Mouse (Mus musculus) brain, embryonic 14.5 days (tissue): ENCODE data around the gene Cryba2. TPM values are rescaled to one million over a fixed set of nuclear protein-coding genes. Genes with fewer than 3 reads are reported as not detected.

ENCODE experiments used
- DNase-seq: peaks from one replicate; pipeline ENCODE4 v3.0.0-alpha.2; 2011; ENCODE audit warnings: low read depth
- CTCF ChIP-seq: fragments of 200-500 bp; IDR thresholded peaks from 2 replicates; pipeline ENCODE4 v1.5.1; 2012; ENCODE audit warnings: inconsistent platforms, mild to moderate bottlenecking, moderate library complexity, borderline replicate concordance; ENCODE audit not compliant: insufficient read depth, insufficient read length; ENCODE audit errors: extremely low read depth
- POLR2A ChIP-seq: fragments of 200-500 bp; IDR thresholded peaks from 2 replicates; pipeline ENCODE4 v1.6.1; 2012; ENCODE audit warnings: mild to moderate bottlenecking, inconsistent platforms, borderline replicate concordance; ENCODE audit not compliant: poor library complexity, insufficient read depth, insufficient read length, severe bottlenecking; ENCODE audit errors: extremely low read depth
- polyA plus RNA-seq: library from polyadenylated mRNA; depleted of rRNA; stranded (reverse); fragments of >200 nt; gene quantifications from 2 replicates; pipeline ENCODE4 v1.2.3, GENCODE M21; 2012

Cryba2 gene
- polyA plus RNA-seq, 1 experiment, result 1.1 TPM

DNA sequence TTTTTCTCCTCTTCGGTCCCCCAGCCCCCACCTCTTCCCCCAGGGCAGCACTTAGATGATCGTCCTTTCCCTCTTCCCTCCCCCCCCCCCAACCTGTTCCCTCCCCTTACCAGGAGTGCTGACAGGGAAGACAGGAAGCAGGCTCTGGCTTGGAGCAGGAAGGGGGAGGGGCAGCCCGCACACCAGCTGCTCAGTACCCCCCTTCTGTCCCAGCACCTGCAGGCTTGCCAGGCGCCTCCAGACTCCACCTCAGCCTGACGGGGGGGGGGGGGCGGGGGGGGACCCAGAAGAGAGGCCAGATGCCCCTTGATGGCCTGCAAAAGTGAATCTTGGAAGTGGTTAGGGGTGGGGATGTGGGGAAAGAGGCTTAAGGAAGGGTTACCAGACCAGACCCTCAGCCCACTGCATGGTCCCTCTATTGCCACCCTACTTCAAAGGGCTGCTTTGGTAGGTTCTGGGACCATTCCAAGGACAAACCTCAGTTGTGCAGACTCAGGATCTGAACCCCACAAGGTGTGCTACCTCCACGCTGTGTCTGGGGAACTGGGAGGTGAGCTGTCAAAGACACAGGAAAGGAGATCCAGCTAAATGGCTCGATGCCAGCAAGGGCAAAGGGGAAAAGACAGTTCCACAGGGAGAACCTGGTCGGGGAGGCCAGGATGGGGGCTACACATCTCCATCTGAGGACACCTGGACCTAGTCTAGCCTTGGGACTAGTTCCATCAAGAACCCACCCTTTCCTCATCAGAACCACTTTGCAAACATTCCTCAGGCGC is 5.9 kb upstream of the Cryba2 start:
- TF ChIP-seq CTCF (no peak), POLR2A (no peak)
- DNase-seq, result peak; percentile 64

DNA sequence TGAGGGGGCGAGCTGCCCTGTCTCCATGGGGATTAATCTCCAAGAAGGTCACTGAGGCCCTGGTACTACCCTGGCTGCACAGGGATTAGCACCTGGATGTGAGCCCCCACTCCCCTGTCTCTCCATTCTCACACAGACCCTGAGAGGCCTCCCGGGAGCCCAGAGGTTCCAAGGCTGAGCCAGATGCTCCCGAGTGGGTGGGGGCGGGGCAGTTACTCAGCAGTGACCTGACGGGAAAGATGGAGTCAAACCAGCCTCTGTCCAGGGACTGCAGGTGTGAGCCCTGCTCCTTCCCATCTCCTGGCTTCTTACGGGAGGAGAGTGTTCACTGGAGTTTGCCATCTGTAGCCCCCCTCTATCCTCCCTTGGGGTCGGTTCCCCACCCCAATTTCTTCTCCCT is 5.0 kb upstream of the Cryba2 start:
- no peak for TF ChIP-seq POLR2A
- no peak for TF ChIP-seq CTCF
- DNase-seq, result no peak

DNA sequence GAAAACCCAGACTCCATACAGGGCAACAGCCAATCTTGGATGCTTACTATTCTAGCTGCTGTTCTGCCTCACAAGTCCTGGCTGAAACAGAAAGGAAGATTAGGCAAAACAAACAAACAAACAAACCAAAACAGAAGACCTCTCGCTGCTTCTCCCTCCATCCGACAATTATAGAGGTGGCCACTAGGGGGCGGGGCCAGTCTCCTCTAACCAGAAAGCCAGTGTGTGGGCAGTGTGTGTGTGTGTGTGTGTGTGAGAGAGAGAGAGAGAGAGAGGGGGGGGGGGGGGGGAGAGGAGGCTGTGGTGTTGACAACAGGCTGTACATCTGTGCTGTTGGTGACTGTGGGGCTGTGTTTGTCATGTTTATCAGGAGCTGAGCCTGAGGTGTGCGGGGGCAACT is 2.0 kb upstream of the Cryba2 start:
- peak; percentile 74 for TF ChIP-seq CTCF
- TF ChIP-seq POLR2A, result no peak

DNA sequence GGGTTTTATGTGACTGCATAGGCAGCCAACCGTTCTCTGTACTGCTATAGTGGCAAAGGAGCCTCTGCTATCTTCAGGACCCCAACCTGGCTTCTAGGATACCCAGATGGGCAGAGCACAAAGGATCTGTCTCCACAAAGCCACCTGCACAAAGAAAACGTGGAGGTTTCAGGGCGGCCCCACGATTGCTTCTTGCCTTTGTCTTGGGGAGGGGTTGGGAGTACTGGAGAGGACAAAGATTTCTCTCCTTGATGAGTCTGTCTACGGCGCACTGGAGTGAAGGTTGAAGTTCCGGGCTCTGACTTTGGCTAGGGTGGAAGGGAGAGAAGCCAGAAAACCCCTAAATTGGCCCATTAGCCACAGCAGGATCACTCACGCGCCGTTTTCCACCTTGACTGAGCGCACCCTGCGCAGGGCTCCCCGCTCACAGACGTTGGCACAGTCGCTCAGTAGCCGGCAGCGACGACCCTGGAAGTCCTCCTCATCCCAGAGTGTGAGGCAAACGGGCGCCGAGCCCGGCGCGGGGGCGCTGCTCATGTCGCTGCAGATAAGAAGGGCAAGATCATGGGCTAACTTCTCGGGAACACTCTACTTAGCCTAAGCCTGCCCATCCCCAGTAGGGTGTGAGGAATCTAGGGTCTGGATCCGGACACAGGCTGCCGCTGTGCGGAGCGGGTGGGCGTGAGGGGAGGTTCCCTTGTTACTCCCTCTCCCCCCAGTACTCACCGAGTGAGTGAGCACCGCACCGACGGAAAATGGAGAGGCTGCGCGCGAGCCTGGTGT is 401 bp downstream of the Cryba2 start:
- TF ChIP-seq POLR2A, result no peak
- TF ChIP-seq CTCF, result no peak
- no peak for DNase-seq

More for the DNA sequence above, 2.0 kb upstream of the Cryba2 start:
- DNase-seq, result peak; percentile 71

DNA sequence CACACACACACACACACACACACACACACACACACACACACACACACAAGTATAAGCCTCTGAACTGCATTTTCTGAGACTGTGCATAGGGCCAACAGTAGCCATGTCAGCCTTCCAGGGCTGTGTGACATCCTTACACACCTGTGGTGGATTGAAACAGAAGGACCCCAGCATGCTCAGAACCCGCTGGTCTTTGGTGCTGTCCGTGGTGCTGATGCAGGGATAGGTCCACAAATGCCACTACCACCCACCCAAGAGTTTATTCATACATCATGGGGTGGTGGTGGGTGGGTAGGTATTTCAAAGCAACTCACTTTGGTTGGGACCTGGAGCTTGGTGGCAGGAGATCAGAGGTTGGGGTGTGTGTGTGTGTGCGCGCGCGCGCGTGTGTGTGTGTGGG is 1.4 kb downstream of the Cryba2 start:
- DNase-seq, result no peak
- TF ChIP-seq POLR2A, result no peak

DNA sequence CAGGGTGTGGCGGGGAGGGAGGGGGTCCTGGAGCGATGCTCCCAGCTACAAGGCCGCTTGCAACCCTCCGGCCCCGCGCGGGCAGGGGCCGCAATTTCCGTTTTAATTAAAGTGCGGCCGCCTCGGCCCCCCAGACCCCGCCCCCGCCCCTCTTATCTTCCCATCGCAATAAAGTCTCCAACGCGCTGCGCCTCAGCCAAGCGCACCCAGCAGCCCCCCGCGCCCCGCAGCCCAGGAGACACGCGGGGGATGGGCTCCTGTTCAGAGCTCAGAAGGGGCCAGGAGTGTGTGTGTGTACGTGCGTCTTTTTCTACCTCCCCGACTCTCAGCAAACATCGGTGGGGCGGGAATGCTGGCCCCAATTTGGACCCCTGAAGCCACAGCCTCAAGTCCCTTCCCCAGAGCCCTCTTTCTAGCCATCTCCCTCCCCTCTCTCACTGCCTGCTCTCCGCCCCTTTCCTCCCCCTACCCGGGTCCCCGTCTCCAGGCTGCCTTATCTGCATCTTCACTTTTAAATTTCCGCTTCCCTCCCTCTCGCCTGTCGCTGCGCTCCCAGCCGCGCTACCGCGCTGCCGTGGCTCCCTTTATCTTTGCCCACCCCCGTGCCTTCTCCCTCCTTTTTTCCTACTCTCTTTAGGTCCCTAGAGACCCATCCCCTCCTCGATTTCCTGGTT is 7.4 kb downstream of the Cryba2 start, which contains the start of gene Fev:
TSS of gene Fev (minus strand) at position 51 of the 674 bp plus-strand sequence.
- no peak for DNase-seq
- TF ChIP-seq POLR2A (no peak), CTCF (no peak)

DNA sequence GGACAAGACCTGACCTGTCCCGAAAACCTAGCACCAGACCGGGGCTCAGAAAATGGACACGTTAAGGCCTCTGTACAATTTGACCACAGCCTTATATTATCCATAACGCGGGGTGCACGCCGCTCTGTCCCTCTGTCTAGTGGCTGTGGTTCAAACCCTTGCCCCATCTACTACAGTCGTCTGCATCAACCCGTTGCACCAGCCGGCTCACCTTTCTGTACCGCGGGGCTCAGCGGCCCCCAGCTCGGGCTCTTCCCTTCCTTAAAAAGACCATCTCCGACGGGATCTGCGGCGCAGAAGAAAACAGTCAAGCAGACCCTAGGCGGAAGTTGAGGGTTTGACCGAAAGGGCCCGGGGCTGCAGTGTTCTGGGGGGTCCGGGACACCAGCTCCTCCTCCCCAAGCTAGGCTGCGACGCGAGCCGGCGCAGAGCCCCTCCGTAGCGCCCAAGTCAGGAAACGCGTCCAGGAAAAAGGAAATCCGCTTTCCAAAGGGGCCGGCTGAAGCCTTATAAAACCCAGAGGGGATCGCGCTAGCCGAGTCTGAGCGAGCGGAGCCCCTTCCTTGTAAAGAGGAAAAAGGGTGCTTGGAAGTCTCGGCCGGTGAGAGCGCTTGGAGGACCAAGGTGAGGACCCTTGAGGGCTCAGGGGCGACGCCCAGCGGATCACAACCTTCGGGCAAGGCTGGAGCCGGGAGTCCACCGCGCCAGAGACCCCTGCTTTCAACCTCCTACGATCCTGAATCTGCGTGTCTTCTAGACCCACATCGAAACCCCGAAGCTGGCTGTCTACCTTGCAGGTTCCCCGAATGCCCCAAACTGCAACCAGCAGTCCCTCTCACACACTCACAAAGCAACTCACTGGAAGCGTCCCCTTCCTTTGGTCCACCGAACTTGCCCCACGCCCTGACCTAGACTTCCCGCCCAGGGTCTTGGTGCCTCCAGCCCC is 8.5 kb downstream of the Cryba2 start:
- TF ChIP-seq POLR2A, result no peak
- TF ChIP-seq CTCF, result no peak
- DNase-seq, result no peak

DNA sequence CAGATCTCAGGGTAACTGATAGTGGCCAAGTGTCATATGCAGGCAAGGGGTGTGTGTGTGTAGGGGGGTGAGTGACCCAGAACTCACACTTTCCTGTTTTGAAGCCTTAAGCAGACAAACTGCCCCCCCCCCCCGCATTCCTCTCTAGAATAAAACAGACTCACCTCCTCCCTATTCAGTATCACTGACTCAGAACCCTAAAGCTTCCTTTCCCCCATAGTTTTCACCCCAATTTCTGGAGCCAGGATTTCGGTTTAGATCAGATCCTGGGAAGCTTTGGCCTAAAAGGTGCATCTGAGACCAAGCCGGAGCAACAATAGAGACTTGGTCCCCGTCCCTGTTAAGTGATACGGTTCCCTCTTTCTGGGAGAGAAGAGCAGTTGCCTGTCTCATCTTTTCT is 9.5 kb downstream of the Cryba2 start:
- no peak for DNase-seq
- TF ChIP-seq POLR2A, result no peak
- no peak for TF ChIP-seq CTCF

DNA sequence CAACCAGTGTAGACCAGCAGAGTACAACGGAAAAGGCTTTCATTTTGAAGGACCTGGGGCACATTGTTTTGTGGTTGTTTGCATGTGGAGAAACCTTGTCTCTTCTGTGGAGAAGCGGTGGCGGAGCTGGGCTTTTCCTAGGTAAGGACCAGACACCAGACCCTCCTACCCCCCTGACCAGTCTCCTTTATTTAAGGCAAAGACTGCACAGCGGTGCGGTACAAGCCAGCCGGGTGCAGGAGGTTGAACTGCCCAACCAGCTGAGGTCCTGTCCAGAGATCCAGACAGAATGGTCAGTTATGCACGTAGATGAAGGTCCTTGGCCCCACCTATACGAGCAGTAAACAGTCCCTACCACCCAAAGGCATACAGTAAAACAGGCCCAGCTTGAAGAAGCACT is 10.1 kb downstream of the Cryba2 start:
- no peak for DNase-seq
- no peak for TF ChIP-seq POLR2A
- no peak for TF ChIP-seq CTCF

DNA sequence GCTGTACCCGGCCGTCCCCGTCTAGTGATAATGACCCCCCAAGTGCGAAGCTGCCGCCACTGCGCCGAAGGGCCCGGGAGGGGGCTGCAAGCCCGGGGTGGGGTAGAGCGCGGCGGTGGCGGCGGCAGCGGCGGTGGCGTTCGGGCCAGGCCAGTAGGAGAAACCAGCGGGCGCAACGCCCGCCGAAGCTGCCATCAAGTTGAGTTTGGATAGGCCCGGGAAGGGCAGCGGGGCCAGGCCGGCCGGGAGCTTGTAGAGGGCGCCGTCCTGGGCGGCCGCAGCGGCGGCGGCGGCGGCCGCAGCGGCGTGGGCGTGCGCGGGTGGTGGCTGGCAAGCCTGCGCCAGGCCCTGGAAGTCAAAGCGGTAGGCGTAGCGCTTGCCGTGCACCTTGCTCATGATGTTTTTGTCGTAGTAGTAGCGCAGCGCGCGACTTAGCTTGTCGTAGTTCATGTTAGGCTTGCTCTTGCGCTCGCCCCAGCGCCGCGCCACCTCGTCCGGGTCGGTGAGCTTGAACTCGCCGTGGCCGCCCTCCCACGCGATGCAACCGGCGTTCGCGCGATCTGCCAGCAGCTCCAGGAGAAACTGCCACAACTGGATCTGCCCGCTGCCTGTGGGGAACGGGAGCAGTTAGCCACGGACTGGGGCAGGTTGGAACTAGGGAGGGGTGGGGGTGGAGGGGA is 10.7 kb downstream of the Cryba2 start:
- TF ChIP-seq POLR2A (no peak), CTCF (no peak)

More for the DNA sequence above, 10.7 kb downstream of the Cryba2 start:
- DNase-seq, result no peak
